Mouse (Mus musculus) c-Kit-positive CD71-positive TER-119-negative erythroid progenitor cells, embryonic 14.5 days (primary cell): ENCODE data around the gene Gm28870.
"Not testable (repeated sequence)": the region's sequence is repeated elsewhere in the genome, so short reads cannot be mapped to it uniquely, and the experiment has no call there.

Source experiments
- DNase-seq: peaks from one replicate; pipeline ENCODE4 v3.0.0-alpha.2; 2013; ENCODE audit warnings: low read depth

The Gm28870 gene

GRCm38 (mm10) chrY:50096976-50097375 is at the start of gene Gm28870:
TSS of gene Gm28870 (plus strand) at chrY:50097276.
- DNase-seq: not testable (repeated sequence)
